Mouse (Mus musculus) lung, postnatal 25 days (tissue): ENCODE measurements around the gene Gm20388.

Experiments used
- DNase-seq: peaks from one replicate; pipeline ENCODE4 v3.0.0; 2022; ENCODE audit warnings: low spot score

Gm20388 gene

DNA sequence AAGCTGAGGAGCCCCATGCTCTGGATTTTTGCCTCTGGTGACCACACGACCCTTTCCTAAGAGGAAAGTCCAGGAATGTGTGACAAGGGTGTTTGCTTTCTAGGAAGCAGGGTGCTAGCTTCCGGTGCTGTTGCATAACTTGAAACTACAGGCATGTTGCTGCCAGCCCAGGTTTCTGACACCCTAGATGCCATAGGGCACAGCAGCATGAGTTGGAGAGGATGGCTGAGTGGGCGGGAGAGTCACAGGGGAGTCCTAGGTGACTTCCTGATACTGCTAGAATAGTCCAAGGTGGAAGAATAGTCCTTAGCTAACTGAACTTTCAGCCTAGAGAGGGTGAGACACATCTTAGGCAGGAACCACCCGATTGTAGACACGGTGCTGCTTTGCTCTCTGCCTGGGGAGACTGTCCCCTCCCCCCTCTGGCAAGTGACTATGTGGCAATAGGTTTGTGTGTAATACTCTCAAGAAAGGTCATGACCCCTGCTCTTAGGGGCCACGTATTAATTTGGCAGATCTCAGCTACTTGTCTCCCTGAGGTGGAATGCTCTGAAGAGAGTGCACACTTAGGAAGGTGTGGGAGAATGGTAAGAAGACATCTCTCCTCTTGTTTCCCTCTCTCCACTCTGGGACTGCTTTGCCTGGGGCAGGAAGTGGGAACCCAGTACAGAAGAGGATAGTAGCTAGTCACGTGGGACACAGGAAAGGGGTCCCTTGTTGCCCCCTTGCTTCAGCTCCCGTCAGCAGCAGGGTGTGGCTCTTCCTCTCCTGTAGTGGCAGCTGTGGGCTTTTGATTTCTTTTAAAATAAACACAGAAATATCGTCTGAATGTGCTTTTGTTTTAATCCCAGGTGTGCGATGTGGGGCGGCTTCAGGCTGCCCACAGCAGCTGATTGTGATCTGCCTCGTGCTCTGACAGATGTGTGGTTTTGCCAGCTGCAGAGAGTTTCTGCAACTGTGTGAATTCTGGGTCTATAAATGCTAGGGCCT is 2553.3 kb downstream of the Gm20388 start:
- peak; percentile 57 for DNase-seq

DNA sequence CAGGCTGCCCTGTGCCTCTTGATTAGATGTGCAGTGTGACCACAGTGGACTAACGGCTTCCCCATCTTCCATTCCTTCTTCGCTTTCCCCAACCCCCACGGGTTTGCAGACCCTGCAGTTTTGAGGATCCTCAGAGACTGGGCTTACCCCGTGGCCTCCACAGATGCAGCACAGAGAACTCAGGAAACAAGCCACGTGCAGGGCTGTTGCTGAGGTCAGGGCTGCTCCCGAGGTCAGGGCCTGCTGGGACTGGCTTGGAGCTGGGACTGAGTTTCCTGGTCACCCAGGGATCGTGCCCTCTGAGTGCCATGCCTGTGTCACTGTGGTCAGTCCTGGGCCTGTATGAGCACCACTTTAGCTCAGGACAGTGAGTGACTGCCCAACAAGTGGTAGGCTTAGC is 2554.3 kb downstream of the Gm20388 start:
- DNase-seq: no peak

DNA sequence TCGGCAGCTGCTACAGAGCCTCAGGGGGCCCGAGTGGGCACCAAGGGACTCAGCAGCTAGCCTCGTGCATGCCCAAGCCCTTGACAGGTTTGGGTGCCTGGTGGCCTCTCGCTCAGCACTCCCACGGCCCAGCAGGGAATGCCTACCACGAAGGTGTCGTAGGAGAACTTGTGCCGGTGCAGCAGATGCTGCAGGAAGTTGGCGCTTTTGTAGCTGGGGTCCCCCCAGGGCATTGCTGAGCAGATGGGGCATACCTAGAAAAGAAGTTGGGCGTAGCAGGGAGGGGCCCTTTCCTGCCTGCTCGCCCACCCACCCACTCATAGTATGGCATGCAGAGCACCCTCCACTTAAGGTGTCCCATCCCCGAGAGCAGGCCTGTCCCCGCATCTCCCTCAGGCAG is 2557.2 kb downstream of the Gm20388 start:
- DNase-seq: no peak

DNA sequence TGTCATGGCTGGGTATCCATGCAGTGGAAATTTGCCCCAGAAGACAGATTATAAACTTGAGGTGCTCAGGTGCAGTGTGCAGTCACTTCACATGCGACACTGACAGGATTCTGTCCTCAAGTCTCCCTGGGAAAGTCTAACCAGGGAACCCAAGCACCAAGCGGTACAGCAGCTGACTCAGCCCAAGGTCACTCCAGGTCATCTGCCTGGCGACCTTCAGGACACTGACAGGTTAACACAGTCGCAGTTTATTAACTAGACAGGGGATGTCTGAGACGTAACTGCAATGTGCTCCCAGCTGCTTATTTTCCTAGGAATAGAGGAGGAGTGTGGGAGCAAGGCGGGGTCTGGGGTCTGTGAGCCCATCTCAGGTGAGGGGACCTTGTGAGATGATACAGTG is 2558.8 kb downstream of the Gm20388 start:
- DNase-seq: no peak

DNA sequence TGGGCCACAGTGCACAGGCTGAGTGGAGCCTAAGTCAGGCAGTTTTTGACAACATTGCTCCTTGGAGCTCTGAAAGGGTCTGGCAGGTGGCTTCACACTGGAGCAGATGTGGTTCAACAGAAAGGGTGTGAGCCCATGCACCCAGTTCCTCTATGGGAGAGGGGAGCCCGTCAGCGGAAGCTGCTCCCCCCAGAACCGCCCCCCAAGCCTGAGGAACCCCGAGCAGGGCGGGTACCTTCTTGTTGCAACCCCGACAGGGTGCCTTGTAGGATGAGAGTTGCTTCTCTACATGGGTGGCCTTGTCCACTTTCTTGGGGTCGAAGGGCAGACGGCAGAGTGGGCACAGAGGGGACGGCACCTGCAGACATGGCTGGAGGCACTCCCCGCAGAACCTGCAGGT is 2559.3 kb downstream of the Gm20388 start:
- DNase-seq: no peak

DNA sequence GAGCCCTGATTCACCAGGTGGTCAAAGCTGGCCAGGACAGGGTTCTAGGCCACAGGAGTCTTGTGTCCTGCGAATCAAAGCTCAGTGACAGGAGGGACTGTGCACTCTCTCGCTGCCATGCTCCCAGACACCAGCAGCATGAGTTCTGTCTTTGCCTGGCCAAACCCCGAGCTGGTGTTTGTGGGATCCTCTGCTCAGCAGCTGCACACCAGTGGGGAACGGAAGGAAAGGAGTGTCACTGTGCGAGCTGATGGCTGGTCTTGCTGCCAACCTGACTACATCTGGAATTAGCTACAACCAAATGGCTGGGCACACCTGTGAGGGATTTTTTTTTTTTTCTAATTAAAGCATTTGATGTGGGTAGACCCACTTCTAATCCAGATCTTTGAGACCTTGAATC is 2560.1 kb downstream of the Gm20388 start:
- no peak for DNase-seq

DNA sequence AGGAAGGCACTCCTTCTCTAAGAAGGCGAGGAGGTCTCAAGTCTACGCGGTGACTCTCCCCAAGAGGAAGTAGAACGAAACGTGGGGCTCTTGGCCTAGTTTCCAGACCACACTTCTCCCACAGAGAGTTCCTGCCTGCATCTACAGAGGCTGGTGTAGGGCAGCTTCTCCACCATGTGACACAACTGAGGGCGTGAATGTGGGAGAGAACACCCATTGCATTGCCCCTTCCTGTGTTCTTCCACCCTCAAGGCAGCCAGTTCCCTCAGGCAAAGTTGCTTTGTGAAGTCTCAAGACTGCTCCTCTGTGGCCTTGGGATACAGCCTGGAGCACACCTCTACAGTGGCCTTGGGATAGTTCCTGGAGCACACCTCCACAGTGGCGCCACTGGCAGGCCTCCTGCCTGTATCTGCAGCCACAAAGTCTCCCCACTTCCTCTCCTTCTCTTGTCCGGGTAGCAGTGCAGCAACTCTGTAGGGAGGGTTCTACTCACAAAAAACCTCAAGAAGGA is 2563.3 kb downstream of the Gm20388 start:
- peak; percentile 49 for DNase-seq

DNA sequence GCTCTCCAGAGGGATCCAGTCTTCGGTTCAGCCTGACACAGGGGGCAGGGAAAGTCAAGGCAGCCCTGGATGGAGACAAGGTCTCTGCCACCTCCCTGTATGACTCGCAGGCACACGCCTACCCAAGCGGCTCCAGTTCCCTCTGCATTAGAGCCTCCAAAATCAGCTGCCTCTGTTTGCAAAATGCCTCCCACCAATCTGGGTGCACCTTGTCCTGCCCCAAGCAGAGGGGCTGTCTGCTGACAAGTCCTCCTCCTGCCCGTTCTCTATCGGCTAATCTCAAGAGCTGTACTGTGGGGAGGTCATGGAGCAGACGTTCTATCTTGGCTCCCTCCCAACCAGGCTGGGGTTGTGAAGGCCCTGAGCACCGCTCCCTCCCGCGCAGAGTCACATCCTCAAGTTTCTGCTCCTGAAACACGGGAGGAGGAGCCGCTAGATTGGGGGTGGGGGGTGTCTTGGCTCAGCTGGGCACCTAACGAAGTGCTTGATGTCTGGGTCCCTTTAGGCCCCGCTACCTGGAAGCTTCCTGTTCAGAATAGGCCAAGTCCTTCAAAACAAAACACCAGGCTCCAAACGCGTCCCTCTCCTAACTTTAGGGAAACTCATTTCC is 2564.4 kb downstream of the Gm20388 start:
- no peak for DNase-seq

DNA sequence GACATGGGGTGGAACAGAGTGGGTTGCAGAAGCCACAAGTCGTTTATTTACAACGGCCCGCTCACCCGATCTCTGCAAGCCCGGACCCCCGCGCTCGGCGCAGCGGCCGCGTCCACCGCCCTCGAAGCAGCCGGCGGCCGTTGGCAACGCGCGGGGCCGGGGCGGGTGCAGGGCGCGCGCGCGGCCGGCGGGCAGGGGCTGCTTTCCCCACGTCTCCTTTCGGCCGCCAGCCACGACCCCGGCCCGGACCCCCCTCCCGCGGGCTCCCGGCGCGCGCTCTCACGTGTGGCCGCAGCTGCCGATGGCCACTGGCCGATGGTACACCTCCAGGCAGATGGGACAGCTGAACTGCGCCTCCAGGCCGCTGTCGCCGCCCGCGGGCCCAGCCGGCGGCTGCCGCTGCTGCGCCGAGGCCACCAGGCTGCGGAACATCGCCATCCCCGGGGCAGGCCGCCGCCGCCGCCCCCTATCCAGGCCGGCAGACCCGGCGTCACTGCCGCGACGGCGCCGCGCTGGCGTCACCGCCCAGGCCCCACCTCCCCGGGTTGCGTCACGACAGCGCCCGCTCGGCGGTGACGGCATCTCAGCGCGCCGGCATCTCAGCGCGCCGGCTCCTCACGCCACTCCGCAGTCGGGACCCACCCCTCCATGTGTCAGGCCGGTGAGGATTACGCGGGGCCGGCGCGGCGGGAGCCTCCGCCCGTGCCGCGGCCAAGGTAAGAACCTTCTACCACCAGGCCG is 2565.1 kb downstream of the Gm20388 start, which contains the start of the genes Rnf166 and Ctu2:
Gene Rnf166 (minus strand): TSS at position 485 of the 741 bp plus-strand sequence.
Gene Ctu2 (plus strand): TSS at position 564 of the 741 bp plus-strand sequence.
- peak; percentile 90 for DNase-seq

DNA sequence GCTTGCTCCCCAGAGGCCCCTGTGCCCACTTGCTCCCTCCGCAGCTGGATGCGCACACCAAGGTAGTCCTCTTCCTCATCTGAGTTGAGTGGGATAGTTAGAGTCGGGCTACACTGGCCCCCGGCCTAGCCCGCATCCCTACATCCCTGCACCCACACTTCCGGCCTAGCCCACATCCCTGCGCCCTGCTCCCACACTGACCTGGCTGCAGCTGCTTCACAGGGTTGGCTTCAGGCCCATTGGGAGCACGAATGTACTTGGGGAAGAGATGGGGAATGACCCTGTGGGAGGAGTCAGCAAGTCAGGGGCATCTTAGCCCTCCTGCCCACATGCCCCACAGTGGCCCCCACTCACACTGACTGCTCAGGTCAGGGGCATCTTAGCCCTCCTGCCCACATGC is 2571.8 kb downstream of the Gm20388 start:
- DNase-seq: no peak

DNA sequence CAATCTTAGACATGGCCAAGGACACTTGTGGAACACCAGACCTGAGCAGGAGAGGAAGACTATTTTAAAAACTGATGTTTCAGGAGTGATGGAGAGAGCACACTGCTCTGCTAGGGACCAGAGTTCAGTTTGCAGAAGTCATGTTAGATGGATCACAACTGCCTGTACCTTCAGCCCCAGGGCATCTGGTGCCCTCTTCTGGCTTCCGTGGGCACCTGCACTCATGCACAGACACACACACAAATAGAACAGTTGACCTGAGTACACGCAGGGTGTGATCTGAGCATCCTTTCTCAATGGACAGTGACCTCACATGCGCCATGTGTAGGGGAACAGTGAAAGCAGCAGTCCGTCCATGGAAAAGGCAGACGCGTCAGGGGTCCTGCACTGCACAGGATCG is 2573.2 kb downstream of the Gm20388 start:
- DNase-seq: no peak

DNA sequence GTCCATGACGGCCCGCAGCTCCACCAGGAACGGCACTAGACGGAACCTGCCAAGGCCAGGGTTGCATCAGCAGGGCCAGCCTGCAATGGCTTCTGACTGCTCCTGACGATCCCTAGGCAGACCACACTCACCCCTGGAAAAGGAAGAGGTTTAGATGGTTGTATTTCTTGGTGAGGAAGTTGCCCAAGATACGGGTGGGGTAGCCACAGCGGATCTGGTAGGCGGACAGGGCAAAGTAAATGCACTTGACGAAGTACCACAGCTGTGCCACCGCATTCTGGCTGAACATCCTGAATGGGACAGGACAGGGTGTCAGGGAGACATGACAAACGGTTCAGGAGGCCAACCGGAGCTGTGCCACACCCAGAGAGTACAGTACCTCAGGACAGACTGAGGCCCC is 2574.2 kb downstream of the Gm20388 start:
- DNase-seq: peak; percentile 34

DNA sequence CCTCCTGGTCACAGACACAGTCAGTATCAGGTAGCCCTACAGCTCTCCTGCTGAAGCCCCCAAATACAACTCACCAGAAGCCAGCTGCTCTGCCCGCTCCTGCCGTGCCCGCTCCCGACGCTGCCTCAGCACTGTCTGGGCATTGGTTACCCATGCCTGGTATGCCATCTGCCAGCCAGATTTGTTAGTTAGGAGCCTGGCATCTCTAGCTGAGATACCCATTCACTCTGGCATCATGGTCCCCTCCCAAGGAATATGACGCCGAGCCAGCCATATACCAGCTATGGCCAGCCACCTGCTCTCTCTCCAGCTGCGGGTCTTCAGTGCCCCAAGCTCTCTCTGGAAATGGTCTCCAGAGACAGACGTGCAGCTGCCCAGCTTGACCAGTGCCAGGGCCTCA is 2577.7 kb downstream of the Gm20388 start:
- no peak for DNase-seq

DNA sequence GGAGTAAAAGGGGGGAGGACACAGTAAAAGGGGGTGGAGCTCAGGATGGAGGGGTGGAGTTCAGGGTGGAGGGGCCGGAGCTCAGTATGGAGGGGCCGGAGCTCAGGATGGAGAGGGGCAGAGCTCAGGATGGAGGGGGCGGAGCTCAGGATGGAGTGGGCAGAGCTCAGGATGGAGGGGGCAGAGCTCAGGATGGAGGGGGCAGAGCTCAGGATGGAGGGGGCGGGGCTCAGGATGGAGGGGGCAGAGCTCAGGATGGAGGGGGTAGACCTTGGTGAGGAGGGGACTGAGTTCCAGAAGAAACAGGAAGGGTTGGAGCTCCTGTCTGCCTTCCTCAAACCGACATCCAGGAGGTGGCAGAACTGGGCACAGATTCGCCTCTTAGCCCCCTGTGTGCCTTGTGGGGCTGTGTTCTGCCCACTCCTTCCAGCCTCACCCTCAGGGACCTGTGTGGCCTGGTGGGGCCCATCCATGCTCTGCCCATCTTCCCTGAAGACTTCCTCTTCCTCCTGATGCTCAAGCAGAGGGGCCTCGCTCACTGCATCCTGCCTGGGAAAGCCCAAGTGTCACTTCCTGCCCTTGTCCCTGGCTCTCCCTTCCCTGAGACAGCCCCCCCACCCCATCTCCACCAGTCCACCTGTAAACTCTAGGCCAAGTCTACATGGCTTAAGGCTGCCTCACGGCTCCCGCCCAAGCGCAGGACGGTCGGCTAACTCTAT is 2586.5 kb downstream of the Gm20388 start:
- no peak for DNase-seq

DNA sequence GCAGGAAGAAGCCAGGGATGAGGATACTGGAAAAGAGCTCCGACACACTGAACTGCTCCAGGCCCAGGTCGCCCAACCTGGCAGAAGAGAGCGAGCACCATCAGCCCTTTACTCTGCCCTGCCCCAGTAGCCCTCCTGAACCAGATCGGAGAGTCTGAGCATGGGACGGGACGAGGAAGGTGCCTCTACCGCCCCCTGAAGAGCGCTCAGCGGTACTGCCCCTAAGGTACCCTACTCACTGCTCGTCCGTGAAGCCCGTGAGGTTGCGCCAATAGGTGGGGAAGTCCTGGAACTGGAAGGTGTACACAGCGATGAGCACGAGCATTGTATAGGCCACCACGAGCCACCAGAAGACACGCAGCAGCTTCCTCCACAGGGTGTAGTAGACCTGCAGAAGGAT is 2587.3 kb downstream of the Gm20388 start:
- DNase-seq: no peak

DNA sequence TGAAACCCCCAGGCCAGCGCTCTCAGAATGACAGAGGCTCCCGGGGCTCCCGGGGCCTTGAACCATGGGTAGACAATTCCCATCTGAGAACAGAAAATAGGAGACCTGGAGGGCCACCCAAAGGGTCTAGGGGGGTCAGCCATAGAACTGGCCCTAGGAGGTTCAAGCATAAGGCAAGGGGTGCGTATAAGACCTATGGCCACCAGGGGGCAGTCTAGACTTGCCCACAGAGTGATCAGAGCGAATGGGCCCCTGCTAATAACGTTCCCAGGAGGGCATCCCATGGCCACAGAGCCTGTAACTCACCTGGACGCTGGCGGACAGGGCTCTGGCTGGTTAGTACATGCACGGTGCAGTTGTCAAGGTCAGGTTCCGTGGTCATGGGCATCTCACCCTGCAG is 2590.2 kb downstream of the Gm20388 start:
- peak; percentile 80 for DNase-seq

DNA sequence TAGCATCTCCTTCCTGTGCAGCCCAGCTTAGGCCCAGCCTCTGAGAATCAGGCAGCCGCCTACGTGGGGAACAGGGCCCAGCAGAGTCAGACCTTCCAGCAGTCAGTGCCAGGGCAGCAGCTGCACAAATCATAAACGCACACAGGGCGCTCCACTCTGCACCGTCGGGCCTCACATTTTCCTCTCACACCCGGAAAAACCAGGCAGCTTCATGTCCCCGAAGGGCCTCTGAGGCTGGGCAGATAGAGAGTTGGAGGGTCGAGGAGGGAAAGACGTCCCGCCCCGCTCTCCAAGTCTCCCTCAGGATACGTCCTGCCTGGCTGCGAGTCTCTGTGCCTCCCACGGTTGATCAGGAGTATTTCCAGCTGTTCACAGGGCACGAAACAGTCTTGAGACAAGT is 2600.9 kb downstream of the Gm20388 start:
- DNase-seq: no peak

DNA sequence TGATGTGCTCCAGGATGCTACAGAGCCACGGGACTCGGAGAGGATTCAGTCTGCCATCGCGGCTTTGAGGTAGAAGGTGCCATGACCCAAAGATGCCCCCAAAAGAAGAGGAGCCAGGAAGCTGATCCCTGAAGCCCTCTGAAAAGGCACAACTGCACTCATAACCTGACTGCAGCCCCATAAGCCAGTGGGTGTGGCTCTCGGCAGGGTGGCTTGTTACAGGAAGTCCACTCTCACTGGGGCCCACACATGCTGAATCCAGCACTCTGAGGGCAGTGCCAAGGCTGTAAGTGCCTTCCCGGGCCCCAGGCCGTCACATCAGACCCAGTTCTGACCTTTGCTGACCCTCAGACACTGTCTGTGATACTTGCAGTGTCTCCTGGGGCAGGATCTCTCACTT is 2601.8 kb downstream of the Gm20388 start:
- no peak for DNase-seq

DNA sequence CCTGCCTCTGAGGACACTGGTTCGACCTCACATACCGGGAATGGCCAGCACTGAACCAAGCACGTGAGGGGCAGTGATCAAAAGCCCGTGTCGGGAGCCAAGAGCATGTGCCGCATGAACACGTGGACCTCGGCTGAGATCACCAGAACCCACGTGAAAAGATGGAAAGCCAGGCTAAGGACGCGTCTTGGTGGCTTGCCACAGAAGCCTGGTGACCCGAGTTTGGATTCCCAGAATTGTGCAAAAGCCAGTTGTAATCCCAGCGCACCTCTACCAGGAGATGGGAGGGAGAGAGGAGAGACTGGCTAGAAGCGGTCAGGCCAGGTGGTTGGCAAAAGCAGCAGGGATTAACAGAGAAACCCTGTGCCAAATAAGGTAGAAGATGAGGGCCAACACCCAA is 2605.1 kb downstream of the Gm20388 start:
- DNase-seq: no peak

DNA sequence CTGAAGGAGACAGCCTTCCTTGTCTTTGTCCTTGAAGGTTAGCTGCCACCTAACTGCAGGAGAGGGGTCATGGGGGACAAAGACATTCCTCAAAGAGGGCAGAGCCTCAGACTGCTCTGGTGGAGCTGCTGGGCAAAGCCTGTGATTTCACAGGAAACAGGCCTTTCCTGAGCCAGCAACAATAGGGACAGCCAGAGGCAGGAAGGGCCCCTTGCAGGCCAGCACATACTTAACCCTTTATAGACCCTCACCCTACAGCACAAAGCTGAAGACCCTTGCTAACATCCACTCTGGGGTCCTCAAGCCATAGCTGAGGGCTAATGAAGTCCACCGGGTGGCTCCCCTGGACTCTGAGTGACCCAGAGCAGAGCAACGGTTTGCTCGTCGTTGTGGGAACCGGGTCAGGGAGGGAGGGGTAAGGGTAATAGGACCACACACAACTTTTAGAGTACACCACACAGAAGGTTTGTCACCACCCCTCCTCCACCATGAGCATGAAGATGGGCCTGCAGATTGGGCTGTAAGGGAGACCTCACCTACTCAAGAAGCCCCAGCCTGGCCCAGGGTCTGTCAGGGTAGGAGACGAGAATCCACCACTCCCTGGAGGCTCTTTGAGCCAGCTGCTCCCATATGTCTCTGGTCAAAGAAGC is 2607.0 kb downstream of the Gm20388 start:
- peak; percentile 80 for DNase-seq

DNA sequence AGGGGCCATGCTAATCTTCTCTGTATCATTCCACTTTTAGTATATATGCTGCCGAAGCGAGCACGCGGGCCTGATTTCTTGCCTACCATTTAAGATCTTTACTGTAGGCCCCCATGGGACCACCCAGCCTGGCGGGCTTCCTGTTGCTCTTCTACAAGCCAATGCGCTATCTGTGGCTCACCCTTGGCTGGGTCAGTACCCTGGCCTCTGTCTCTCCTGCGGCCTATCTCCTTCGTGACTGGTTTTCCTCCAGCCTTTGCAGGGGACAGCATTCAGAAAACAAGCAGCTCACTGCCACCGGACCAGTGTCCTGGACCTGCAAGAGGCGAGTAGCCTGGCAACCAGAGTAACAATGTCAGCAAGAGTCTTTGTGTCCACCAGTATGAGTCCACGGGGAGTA is 2610.0 kb downstream of the Gm20388 start:
- no peak for DNase-seq
